Mouse (Mus musculus): ENCODE measurements around the gene Aicda. TPM values are rescaled to one million over a fixed set of nuclear protein-coding genes. Genes with fewer than 3 reads are reported as not detected.

Aicda gene
- total and polyA plus RNA-seq, 2 experiments from 2014 or later: 0.11 to 0.49 TPM

- H3K4me2 ChIP-seq (ENCODE audit: low read depth, low read length, poor library complexity, severe bottlenecking): no peak overlapping the region
- no peak overlapping the region for H3K4me3 ChIP-seq (ENCODE audit: low read depth, low read length)
- WGBS: 94% methylated on average over 8 of the region's 8 CpGs
- H3K27me3 ChIP-seq (ENCODE audit: insufficient read depth, low read length): no peaks in the 10 kb centered on the region
- H3K4me1 ChIP-seq (ENCODE audit: insufficient read depth, low read length): no peaks in the 10 kb centered on the region
- DNase-seq (ENCODE audit: low spot score) (no peak), ATAC-seq (ENCODE audit: low FRiP score) (no peak)
- TF ChIP-seq CTCF (IDR thresholded peaks at IDR 0.05): 0 out of 2 replicates have a peak, but pooled peaks have one; percentile 7
- no peaks in the 10 kb centered on the region for H3K9me3 ChIP-seq (ENCODE audit: low read length)
- H3K9ac ChIP-seq (replicated peaks; ENCODE audit: low read length, poor library complexity, severe bottlenecking): no peak overlapping the region
- no peak overlapping the region for H3K27ac ChIP-seq (ENCODE audit: low read depth, low read length)
- H3K36me3 ChIP-seq (ENCODE audit: insufficient read depth, low read length): no peaks in the 10 kb centered on the region
Measured at GRCm38 (mm10) chr6:122605483-122605882, 51.9 kb downstream of the Aicda start.

DNA sequence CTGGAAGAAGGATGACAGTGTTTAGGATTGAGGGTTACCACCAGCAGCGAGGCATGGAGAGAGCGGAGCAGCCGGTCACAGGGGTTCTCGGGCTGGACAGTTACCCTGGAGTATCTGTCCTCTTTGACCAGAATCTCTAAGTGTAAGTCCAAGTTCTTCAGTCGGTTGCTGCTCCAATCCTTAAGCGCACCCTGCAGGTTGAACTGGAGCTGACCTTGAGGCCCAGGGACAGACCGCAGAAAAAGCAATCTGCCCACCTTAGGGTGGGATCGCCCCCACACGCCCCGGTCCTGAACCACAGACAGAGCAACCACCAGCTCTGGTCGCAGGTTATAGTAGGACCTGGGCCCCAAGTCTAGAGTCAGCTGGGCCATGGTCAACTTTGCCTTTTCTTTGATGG lies 53.1 kb downstream of the Aicda start:
- H3K36me3 ChIP-seq (ENCODE audit: insufficient read depth, low read length): no peaks in the 10 kb centered on the region
- no peaks in the 10 kb centered on the region for H3K9me3 ChIP-seq (ENCODE audit: low read length)
- no peak overlapping the region for H3K9ac ChIP-seq (replicated peaks; ENCODE audit: low read length, poor library complexity, severe bottlenecking)
- no peak overlapping the region for H3K4me2 ChIP-seq (ENCODE audit: low read depth, low read length, poor library complexity, severe bottlenecking)
- DNase-seq (ENCODE audit: low spot score): no peak
- no peaks in the 10 kb centered on the region for H3K4me1 ChIP-seq (ENCODE audit: insufficient read depth, low read length)
- ATAC-seq (ENCODE audit: low FRiP score): no peak
- TF ChIP-seq CTCF (IDR thresholded peaks at IDR 0.05): no peak
- no peak overlapping the region for H3K27ac ChIP-seq (ENCODE audit: low read depth, low read length)
- WGBS: 93% methylated on average over 11 of the region's 11 CpGs
- no peaks in the 10 kb centered on the region for H3K27me3 ChIP-seq (ENCODE audit: insufficient read depth, low read length)
- H3K4me3 ChIP-seq (ENCODE audit: low read depth, low read length): no peak overlapping the region

GRCm38 (mm10) chr6:122607700-122608099 lies 54.1 kb downstream of the Aicda start:
- H3K4me1 ChIP-seq (ENCODE audit: insufficient read depth, low read length): no peaks in the 10 kb centered on the region
- no peak overlapping the region for H3K27ac ChIP-seq (ENCODE audit: low read depth, low read length)
- DNase-seq (ENCODE audit: low spot score) (no peak), ATAC-seq (ENCODE audit: low FRiP score) (no peak)
- no peaks in the 10 kb centered on the region for H3K9me3 ChIP-seq (ENCODE audit: low read length)
- H3K4me2 ChIP-seq (ENCODE audit: low read depth, low read length, poor library complexity, severe bottlenecking): no peak overlapping the region
- H3K27me3 ChIP-seq (ENCODE audit: insufficient read depth, low read length): no peaks in the 10 kb centered on the region
- no peaks in the 10 kb centered on the region for H3K36me3 ChIP-seq (ENCODE audit: insufficient read depth, low read length)
- no peak overlapping the region for H3K9ac ChIP-seq (replicated peaks; ENCODE audit: low read length, poor library complexity, severe bottlenecking)
- WGBS: 95% methylated on average over 12 of the region's 12 CpGs
- TF ChIP-seq CTCF (IDR thresholded peaks at IDR 0.05): no peak
- H3K4me3 ChIP-seq (ENCODE audit: low read depth, low read length): no peak overlapping the region

GRCm38 (mm10) chr6:122608434-122609376 lies 55.1 kb downstream of the Aicda start:
- Histone ChIP-seq H3K4me2 (ENCODE audit: low read depth, low read length, poor library complexity, severe bottlenecking) (no peak overlapping the region), H3K36me3 (ENCODE audit: insufficient read depth, low read length) (no peaks in the 10 kb centered on the region), H3K4me1 (ENCODE audit: insufficient read depth, low read length) (no peaks in the 10 kb centered on the region), H3K9ac (replicated peaks; ENCODE audit: low read length, poor library complexity, severe bottlenecking) (no peak overlapping the region), H3K27me3 (ENCODE audit: insufficient read depth, low read length) (no peaks in the 10 kb centered on the region), H3K9me3 (ENCODE audit: low read length) (no peaks in the 10 kb centered on the region), H3K4me3 (ENCODE audit: low read depth, low read length) (no peak overlapping the region), H3K27ac (ENCODE audit: low read depth, low read length) (no peak overlapping the region)
- DNase-seq (ENCODE audit: low spot score) (no peak), ATAC-seq (ENCODE audit: low FRiP score) (no peak)
- no peak for TF ChIP-seq CTCF (IDR thresholded peaks at IDR 0.05)
- WGBS: 78% methylated on average over 10 of the region's 10 CpGs

DNA sequence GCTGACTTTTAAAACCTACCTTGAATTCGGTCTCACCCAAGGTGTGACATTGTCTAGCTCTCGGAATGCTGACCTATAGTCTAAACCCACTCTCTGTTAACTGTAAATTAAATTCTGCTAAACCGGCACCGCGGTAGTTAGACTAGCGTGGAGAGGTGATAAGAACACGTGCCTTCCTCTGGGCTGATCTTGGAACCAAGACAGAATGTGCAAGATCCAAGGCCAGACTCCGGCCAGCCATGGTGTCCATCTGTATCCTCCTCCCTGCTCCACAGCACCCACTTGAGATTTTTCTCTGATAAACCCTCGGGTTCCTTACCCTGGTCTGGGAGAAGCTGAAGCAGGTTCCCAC lies 55.8 kb downstream of the Aicda start:
- no peak overlapping the region for H3K4me2 ChIP-seq (ENCODE audit: low read depth, low read length, poor library complexity, severe bottlenecking)
- no peak overlapping the region for H3K9ac ChIP-seq (replicated peaks; ENCODE audit: low read length, poor library complexity, severe bottlenecking)
- H3K4me1 ChIP-seq (ENCODE audit: insufficient read depth, low read length): no peaks in the 10 kb centered on the region
- WGBS: 79% methylated on average over 9 of the region's 9 CpGs
- no peaks in the 10 kb centered on the region for H3K9me3 ChIP-seq (ENCODE audit: low read length)
- H3K27ac ChIP-seq (ENCODE audit: low read depth, low read length): no peak overlapping the region
- no peak for ATAC-seq (ENCODE audit: low FRiP score)
- H3K27me3 ChIP-seq (ENCODE audit: insufficient read depth, low read length): no peaks in the 10 kb centered on the region
- no peak for TF ChIP-seq CTCF (IDR thresholded peaks at IDR 0.05)
- no peak overlapping the region for H3K4me3 ChIP-seq (ENCODE audit: low read depth, low read length)
- no peaks in the 10 kb centered on the region for H3K36me3 ChIP-seq (ENCODE audit: insufficient read depth, low read length)
- DNase-seq (ENCODE audit: low spot score): no peak

- H3K36me3 ChIP-seq (ENCODE audit: insufficient read depth, low read length): no peaks in the 10 kb centered on the region
- no peak within 1 kb of the TSS for H3K9ac ChIP-seq (replicated peaks; ENCODE audit: low read length, poor library complexity, severe bottlenecking)
- no peak for ATAC-seq (ENCODE audit: low FRiP score)
- no peak within 1 kb of the TSS for H3K4me2 ChIP-seq (ENCODE audit: low read depth, low read length, poor library complexity, severe bottlenecking)
- H3K4me1 ChIP-seq (ENCODE audit: insufficient read depth, low read length): no peaks in the 10 kb centered on the region
- H3K27me3 ChIP-seq (ENCODE audit: insufficient read depth, low read length): no peaks in the 10 kb centered on the region
- H3K4me3 ChIP-seq (ENCODE audit: low read depth, low read length): no peak within 1 kb of the TSS
- H3K9me3 ChIP-seq (ENCODE audit: low read length): no peaks in the 10 kb centered on the region
- H3K27ac ChIP-seq (ENCODE audit: low read depth, low read length): no peak within 1 kb of the TSS
- DNase-seq (ENCODE audit: low spot score): peak; percentile 22
- TF ChIP-seq CTCF (IDR thresholded peaks at IDR 0.05): no peak
- 72% methylated on average over 14 of the region's 14 CpGs for WGBS
Measured at GRCm38 (mm10) chr6:122609771-122610170, 56.2 kb downstream of the Aicda start, which contains the start of gene Gdf3. Gene Gdf3, minus strand, starts transcription at chr6:122610087.
